Mouse (Mus musculus): Measurements from ENCODE around the gene Morc3.

DNA sequence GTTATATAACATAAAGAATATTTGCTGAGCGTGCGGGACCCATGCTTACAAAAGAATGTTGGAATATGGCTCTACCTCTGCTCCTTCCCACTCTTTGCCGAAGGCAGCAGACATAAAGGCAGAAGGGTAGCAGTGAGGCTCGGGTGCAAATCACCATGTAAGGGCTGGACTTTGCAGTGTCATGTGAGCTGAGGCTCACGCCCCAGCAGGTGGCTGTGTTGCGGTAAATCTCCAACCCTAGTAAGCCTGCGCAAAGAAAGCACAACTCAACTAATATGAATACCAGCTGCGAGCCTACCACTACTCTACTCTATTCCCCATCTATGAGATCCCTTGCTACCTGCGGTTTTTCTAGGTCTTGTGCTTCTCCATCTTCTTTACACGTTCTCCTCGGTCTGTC is 5.9 kb upstream of the Morc3 start:
- TF ChIP-seq EP300 (IDR thresholded peaks at IDR 0.05; ENCODE audit: low read depth) = no peak
- no peak for TF ChIP-seq CTCF (IDR thresholded peaks at IDR 0.05; ENCODE audit: low read depth)
